Mouse (Mus musculus) C2C12 (cell line): ENCODE data around the gene Nfam1.

Experiments used
- CEBPB ChIP-seq: IDR thresholded peaks from one replicate; pipeline ENCODE4 v1.6.1; 2011; ENCODE audit warnings: low read depth, mild to moderate bottlenecking, control low read depth, moderate library complexity
- CTCF ChIP-seq: IDR thresholded peaks from one replicate; pipeline ENCODE4 v1.5.1; 2011; ENCODE audit not compliant: control insufficient read depth, insufficient read depth, insufficient read length
- MAX ChIP-seq: IDR thresholded peaks from one replicate; pipeline ENCODE4 v1.6.1; 2011; ENCODE audit warnings: mild to moderate bottlenecking, control low read depth
- MYOD1 ChIP-seq: IDR thresholded peaks from one replicate; pipeline ENCODE4 v1.6.1; 2011; ENCODE audit warnings: low read depth; ENCODE audit not compliant: control insufficient read depth, insufficient read length
- MYOG ChIP-seq: IDR thresholded peaks from one replicate; pipeline ENCODE4 v1.6.1; 2011; ENCODE audit not compliant: control insufficient read depth, insufficient read length; ENCODE audit errors: extremely low read depth

GRCm38 (mm10) chr15:83040156-83040555 lies 7.0 kb upstream of the Nfam1 start:
- TF ChIP-seq CTCF, result no peak
- no peak for TF ChIP-seq MAX
- no peak for TF ChIP-seq MYOD1
- TF ChIP-seq MYOG, result no peak
- TF ChIP-seq CEBPB, result no peak
